Mouse (Mus musculus) left cerebral cortex, postnatal 10 days (tissue): ENCODE results near the gene Tmem196. TPM values are rescaled to one million over a fixed set of nuclear protein-coding genes. Genes with fewer than 3 reads are reported as not detected.
"Not testable (repeated sequence)": the region's sequence is repeated elsewhere in the genome, so short reads cannot be mapped to it uniquely, and the experiment has no call there.

Experiments
- DNase-seq, 2 experiments: peaks; one replicate each; pipeline ENCODE4 v3.0.0; 2021 to 2022; ENCODE audit warnings: low spot score in 2 of 2, mixed read lengths in 1 of 2; ENCODE audit errors: extremely low spot score in 1 of 2
- intact Hi-C: fragments of 180-260 bp; cut with DNase I; formaldehyde crosslinking; loops from one replicate; pipeline ENCODE4 v1.15.1; 2025
- total RNA-seq, 2 experiments: library from RNA; stranded (reverse); gene quantifications; 2 replicates each; pipeline ENCODE4 v1.2.3; 2021

Gene Tmem196
- total RNA-seq: 10 to 100 TPM; 24.4 to 26.2 TPM

DNA sequence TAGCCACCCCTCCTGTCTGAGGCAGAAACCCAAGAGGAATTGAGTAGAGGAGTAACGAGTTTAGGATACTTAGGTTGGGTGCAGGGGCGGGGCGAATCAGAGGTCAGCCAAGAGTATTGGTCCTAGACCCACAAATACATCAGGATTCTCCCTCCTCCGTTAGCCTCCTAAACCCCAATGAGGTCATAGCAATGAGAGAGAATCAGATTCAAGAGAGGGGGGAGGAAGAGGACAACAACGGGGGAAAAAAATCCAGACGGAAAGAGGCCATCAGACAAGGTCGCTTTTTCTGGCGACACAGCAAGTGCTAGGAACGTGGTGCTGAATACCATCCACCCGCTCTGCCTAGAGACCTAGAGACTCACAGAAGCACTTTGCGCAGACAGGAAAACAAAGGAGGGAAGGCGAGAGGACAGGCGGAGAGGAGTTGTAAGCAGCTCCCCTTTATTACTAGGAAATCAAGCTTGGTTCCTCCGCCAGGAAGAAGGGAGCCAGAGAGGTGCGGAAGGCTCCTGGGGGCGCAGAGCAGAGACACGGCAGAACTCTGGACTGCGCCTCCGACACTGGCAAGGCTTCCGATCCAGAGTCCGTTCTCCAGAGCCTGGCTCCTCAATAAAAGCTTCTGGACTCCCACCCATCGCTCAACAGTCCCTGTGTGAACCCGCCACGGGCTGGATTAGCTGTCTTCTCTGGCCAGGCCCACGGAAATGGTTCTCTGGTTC lies at the start of gene Tmem196:
Tmem196 (plus strand) TSS at position 234 of the 722 bp plus-strand sequence.
- DNase-seq: peak in 1 of 2 experiments; percentile 25
- intact Hi-C loops: no loop called here

DNA sequence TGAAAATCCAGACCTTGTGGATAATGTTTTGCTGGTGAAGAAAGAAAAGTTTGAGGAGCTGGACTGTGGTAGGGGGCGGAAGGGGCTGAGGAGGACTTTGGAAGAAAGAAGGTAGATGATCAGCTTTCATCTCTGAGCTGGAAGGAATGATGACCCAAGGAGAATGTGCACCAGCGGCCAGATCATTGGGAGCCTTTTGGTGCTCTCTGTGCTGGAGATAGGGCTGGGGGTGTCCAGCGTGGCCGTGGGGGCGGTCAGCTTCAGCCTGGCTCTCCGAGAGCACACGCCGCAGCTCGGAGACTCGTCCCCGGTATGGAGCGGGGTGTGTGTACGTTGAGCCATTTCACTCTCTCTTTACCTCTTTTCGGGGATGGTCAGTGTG lies 680 bp downstream of the Tmem196 start:
- DNase-seq: peak in 1 of 2 experiments; percentile 31
- intact Hi-C loops: no loop called here

DNA sequence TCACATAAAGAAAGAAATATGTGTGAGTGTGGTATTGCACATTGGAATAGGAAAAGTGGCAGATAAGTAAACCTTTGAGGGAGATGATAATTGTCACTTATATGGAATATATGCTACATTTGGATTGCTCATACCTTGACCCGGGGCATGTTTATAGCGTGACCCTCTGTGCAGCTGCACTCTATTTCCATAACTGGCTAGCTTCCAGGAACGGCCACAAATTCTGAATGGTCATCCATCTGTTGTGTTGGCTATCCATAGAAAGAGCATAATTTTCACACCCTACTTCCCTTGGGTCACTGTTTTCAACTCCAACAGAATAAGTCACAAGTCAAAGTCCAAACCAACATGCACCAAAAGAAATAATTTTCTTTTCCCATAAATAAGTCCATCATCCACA lies 11.4 kb downstream of the Tmem196 start:
- intact Hi-C loops: no loop called here
- DNase-seq: no peak

DNA sequence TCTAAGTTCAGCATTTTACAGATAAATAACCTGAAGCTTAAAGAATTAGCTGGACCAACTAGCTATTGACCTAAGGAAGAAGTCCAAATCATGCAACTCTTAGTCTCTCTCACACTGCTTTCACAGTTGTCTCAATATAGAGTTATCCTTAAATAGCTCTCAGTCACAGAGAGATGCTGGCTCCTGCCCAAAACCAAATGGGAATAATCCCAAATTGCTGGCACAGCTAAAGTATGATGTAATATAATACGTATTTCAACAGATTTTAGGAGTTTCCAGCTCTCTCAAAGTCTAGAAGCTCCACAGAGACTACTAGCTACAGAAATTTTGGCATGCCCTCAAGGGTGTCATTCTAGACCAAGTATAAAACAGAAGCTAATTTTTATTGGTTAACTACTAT lies 15.1 kb downstream of the Tmem196 start:
- intact Hi-C loops: no loop called here
- peak; percentile 53 to 60 for DNase-seq

DNA sequence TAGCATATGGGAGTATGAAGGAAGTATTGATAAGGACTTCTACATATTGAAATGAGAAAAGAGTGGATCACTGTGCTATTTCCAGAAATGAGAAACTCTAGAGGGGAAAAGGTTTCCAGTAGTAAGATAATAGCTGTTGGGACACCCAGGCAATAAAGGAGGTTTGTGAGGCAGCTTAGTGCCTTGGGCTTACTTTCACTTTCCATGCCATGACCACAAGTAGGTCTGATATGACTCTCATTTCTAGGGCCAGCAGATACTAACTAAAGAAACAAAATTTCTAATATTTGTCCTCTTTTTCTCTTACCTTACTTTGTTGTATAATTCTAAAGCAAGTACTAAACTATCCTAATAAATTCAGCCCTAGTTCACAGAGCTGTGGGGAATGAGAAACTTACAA lies 19.8 kb downstream of the Tmem196 start:
- intact Hi-C loops: no loop called here
- DNase-seq: no peak

DNA sequence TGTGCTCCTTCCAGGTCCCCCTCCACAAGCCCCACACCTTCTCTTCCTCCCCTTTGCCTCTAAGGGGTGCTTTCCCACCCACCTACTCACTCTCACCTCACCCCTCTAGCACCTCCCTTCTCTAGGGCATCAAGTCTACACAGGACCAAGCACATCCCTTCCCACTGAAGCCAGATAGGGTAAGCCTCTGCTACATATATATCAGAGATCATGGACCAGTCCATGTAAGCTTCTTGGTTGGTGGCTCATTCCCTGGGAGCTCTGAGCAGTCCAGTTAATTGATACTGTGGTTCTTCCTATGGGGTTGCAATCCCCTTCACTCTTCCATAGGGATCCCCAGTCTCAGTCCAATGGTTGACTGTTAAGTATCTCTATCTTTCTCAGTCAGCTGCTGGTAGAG lies 24.4 kb downstream of the Tmem196 start:
- no peak for DNase-seq
- intact Hi-C loops: no loop called here

DNA sequence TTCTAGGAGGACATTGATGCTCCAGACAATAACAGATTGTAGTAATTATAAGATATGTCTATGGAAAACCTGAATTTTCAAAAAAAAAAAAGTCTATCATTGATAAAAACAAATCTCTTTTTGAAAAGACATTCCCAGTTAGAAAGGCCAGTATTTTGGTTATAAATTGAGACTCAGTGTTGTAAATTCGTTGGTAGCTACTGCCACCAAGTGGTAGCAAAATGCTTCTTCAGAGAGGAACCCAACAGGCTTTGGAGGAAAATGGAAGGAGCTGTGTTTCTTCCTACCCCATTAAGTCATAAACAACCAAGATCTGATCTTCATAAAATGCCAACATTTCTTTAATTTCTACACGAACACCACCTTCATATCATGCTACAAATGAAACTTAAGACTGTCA lies 36.1 kb downstream of the Tmem196 start:
- DNase-seq: peak; percentile 20 to 60
- intact Hi-C loops: loop anchor here (5.0 kb wide), 3 partner anchors 554 to 1054 kb away; no protein-coding TSS in a partner anchor

DNA sequence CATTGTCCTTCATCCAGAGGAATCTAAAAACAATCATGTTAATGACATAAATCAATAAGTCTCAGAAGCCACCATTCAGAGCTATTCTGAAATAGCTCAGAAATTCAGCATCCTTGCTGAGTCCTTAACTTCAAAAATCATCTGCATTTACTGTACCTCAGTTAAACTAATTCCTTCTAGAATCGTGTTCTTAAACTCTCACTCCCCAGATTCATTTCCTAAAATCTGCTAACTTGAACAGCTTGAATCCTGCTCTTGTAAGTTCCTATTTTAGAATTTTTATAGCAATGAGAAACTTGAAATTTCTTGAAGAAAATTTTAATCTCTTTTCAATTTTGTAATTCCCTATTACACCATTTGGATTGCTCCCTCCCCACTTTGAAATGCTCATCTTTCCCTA lies 52.6 kb downstream of the Tmem196 start:
- DNase-seq: no peak
- intact Hi-C loops: no loop called here

DNA sequence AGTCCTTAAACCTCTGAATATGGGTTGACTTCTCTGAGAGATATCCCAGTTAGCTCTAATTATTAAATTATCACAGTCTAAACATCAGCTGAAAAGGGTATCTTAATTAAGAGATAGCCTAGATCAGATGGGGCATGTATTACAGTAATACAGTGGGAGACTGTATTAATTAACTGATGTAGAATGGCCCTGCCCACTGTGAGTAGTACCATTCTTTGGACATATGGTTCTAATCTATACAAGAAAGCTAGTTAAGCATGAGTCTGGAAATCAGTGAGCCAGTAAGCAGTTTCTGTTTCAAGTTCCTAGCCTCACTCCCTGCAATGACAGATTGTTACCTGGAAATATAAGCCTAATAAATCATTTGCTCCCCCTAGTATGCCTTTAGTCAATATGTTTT lies 58.7 kb downstream of the Tmem196 start:
- intact Hi-C loops: no loop called here

DNA sequence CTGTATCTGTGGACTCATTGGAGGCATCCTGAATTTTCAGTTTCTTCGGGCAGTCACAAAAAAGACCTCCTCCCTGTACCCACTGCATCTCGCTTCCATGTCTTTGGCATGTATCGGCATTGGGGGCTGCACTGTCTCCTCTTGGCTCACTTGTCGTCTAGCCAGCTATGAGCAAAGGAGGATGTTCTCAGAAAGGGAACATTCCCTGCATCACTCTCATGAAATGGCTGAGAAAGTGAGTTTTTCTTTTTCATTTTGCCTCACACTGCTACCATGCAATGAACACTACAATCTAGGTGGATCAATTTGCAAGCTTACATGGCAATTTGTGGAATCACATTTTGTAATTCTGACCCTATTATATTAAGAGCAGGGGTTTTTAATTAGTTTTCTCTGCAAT lies 69.1 kb downstream of the Tmem196 start:
- DNase-seq: no peak
- intact Hi-C loops: no loop called here

More for the DNA sequence above, 58.7 kb downstream of the Tmem196 start:
- no peak for DNase-seq

DNA sequence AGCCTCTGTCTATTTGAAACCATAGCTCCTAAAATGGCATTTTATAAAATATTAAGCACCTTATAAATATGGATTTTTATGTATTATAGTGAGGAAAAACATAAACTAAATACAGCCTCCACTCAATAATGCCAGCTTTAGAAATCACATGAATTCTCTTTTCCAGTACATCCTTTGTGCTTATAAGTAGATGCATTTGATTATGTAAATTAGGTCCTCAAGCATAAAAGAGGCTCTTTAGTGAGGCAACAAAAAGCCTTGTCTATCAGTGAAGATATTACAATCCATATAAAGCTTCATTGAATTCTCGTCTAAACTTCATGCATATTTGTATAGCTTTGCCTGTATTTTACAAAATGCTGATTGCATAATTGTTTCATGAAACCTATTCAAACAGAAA lies 69.6 kb downstream of the Tmem196 start:
- intact Hi-C loops: no loop called here
- no peak for DNase-seq

DNA sequence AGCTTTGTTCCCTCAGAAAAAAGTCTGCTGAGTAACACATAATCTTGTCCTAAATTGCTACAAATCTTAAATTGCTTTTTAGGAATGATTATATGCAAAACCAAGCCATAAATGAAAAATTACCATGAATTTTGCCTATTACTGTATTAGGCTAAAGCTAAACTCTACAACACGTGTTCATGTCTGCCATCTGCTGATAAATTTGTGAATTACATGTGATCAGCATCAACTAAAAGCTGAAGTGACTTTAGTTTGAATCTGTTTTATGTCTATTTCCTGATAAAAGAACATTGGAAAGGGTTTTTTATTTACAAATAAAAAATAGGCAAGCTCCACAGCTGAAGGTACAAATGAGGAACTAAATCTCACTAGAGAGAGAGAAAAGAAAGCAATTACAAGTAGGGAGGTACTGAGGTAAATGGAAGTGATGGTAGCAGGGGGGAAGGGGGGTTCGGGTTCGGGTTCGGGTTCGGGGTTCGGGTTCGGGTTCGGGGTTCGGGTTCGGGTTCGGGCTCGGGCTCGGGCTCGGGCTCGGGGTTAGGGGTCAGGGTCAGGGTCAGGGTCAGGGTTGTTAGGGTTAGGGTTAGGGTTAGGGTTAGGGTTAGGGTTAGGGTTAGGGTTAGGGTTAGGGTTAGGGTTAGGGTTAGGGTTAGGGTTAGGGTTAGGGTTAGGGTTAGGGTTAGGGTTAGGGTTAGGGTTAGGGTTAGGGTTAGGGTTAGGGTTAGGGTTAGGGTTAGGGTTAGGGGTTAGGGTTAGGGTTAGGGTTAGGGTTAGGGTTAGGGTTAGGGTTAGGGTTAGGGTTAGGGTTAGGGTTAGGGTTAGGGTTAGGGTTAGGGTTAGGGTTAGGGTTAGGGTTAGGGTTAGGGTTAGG lies 82.7 kb downstream of the Tmem196 start:
- DNase-seq: peak; percentile 51 to 87
- intact Hi-C loops: not testable (repeated sequence)
